In genomic region chr10:104668286-104668685, GRCm38 (mm10) we compare ENCODE assay signal across 14 mouse cellular contexts.
"Had no signal": no experiment of that assay in that cellular context is flagged by ENCODE, and none has a peak within 500 bp of the region (broad histone marks: within the 10 kb centered on the region; RNA-seq: fewer than 3 reads in every experiment).

No protein-coding gene starts in this region.

- DNase-seq: lung, adult 18-20 months; lung, embryonic 14.5 days; lung, postnatal 10 days; right cerebral cortex, postnatal 14 days; spleen, adult 18-20 months; thymus, adult 18-20 months; thymus, postnatal 14 days; thymus, postnatal 36 days had no signal

- H3K4me3 ChIP-seq: megakaryocyte, embryonic 14.5 days; midbrain, embryonic 13.5 days; midbrain, embryonic 15.5 days; neural tube, embryonic 12.5 days had no signal

- H3K9me3 ChIP-seq: midbrain, embryonic 13.5 days; midbrain, embryonic 15.5 days; neural tube, embryonic 12.5 days had no signal

- H3K9ac ChIP-seq: lung, embryonic 14.5 days; midbrain, embryonic 13.5 days; midbrain, embryonic 15.5 days; neural tube, embryonic 12.5 days had no signal

- H3K4me1 ChIP-seq: megakaryocyte, embryonic 14.5 days; midbrain, embryonic 13.5 days; midbrain, embryonic 15.5 days; neural tube, embryonic 12.5 days had no signal

- H3K36me3 ChIP-seq: midbrain, embryonic 13.5 days; midbrain, embryonic 15.5 days; neural tube, embryonic 12.5 days had no signal

- ATAC-seq: midbrain, embryonic 13.5 days; midbrain, embryonic 15.5 days had no signal

- H3K4me2 ChIP-seq: lung, embryonic 14.5 days; midbrain, embryonic 11.5 days; midbrain, embryonic 13.5 days; midbrain, embryonic 15.5 days; neural tube, embryonic 12.5 days had no signal

- H3K27me3 ChIP-seq: megakaryocyte, embryonic 14.5 days; midbrain, embryonic 13.5 days; midbrain, embryonic 15.5 days; neural tube, embryonic 12.5 days had no signal

- H3K27ac ChIP-seq: macrophage; midbrain, embryonic 13.5 days; midbrain, embryonic 15.5 days; neural tube, embryonic 12.5 days had no signal
